Mouse (Mus musculus): ENCODE results near the gene Ppm1h. TPM values are rescaled to one million over a fixed set of nuclear protein-coding genes. Genes with fewer than 3 reads are reported as not detected.

Ppm1h gene
- polyA plus RNA-seq, 1 experiment from 2014 or later = 31.2 TPM

DNA sequence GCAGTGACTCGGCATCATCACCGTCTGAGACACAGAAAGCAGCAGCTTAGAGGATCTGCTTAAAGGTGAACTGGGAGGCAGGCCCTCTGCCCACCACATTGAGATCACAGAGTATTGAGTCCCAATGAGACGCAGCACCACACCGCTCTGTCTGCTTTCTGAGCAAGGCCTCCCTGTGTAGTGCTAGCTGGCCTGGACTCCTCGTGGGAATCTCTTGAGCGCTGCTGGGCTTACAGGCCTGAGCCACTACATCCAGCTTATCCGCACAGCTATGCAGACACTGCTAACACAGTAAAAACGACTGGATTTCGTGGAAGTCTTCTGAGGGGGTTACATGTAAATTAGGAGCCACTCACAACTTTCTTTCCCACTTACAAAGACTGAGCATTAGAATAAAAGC, 313.1 kb downstream of the Ppm1h start:
- Histone ChIP-seq H3K4me1 (replicated peaks) (peaks cover 14% of the 10 kb centered on the region), H3K27ac (replicated peaks) (peak overlapping the region; percentile 42; the same call in 1 of the 2 replicates), H3K9me3 (no peaks in the 10 kb centered on the region), H3K27me3 (no peaks in the 10 kb centered on the region), H3K4me3 (no peak overlapping the region), H3K4me2 (no peak overlapping the region), H3K36me3 (peaks cover 35% of the 10 kb centered on the region), H3K9ac (no peak overlapping the region)
- ATAC-seq (ENCODE audit: low FRiP score, low read depth) = no peak
- WGBS = 89% methylated on average over 9 of the region's 9 CpGs

DNA sequence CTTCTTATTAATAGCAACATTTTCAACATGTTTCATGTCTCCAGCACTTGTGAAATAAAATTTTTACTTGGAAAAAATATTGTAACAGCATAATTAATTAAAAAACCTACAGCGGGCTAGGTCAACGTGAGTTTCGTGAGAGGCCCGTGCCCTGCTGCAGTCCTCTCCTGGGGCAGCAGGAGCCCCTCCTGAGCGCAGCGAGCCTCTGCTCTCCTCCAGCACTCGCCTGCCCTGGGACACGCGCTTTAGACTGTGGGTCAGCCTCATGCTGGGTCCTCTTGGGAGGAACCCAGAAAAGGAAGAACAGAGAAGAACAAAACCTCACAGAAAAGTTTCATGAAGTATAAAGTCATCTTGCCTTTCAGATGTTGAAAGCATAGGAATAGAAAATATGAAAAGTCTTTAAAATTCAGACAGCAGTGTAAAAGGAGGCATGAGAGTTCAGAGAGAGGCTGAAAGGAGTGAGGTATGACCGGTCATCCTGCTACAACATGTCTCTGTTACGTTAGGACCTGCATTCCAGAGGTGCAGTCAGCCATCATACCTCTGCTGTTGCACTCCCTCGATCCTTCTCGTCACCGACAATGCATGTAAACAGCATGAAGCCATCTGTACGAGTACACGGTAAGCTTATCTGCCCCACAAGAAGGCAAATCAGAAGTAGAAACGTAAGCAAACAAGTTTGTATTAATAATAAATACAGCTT, 316.0 kb downstream of the Ppm1h start:
- no peak overlapping the region for H3K9ac ChIP-seq
- H3K4me3 ChIP-seq = no peak overlapping the region
- H3K4me2 ChIP-seq = no peak overlapping the region
- H3K27me3 ChIP-seq = no peaks in the 10 kb centered on the region
- ATAC-seq (ENCODE audit: low FRiP score, low read depth) = no peak
- no peaks in the 10 kb centered on the region for H3K9me3 ChIP-seq
- peaks cover 62% of the 10 kb centered on the region for H3K36me3 ChIP-seq
- 55% methylated on average over 17 of the region's 17 CpGs for WGBS
- H3K4me1 ChIP-seq (replicated peaks) = no peaks in the 10 kb centered on the region
- H3K27ac ChIP-seq (replicated peaks) = no peak overlapping the region

MicroRNA genes within 50 kb of the gene (microRNA counts, 519-probe panel; counts per million panel counts)
- 4,970 counts per million, percentile 96 among the panel's probes with 10 or more counts for microRNA mmu-let-7i

Small RNA genes lying within 50 kb of the gene (microRNA-seq; reads per million reads assigned to microRNA genes)
- gene Mir6412 (not detected), gene Mir8104 (not detected), gene Mirlet7i (47,490 reads per million, percentile 99 among the genes with 10 or more reads in this experiment)

Other genes with a start within 250 kb of the Ppm1h start
- 2.9 and 3.2 TPM in 2 replicates for gene Avpr1a, start 230.3 kb upstream of the Ppm1h start, polyA plus RNA-seq (2015; fragmentation: Nextera tagmentation; extraction: Ambion mirVana)